8 mouse cellular contexts compared by ENCODE assay signal in genomic region chr16:20715976-20716840, GRCm38 (mm10). TPM values are rescaled to one million over a fixed set of nuclear protein-coding genes. Genes with fewer than 3 reads are reported as not detected.
DNase-seq lines count a peak whose midpoint lies in the region; ATAC-seq and TF ChIP-seq lines count a peak whose summit lies in the region.

No protein-coding gene starts in this region.

- H3K27me3 ChIP-seq in E14TG2a.4 (ENCODE audit: insufficient read depth, low read length) = no peaks in the 10 kb centered on the region
- no peaks in the 10 kb centered on the region for H3K27me3 ChIP-seq in forebrain, embryonic 12.5 days
- no peaks in the 10 kb centered on the region for H3K27me3 ChIP-seq in heart, postnatal 0 days (ENCODE audit: control insufficient read depth, insufficient read depth, low read length)
- no peaks in the 10 kb centered on the region for H3K27me3 ChIP-seq in neural tube, embryonic 15.5 days (replicated peaks)

- H3K9me3 ChIP-seq in E14TG2a.4 (ENCODE audit: low read length) = peaks cover 11% of the 10 kb centered on the region
- no peaks in the 10 kb centered on the region for H3K9me3 ChIP-seq in forebrain, embryonic 12.5 days
- no peaks in the 10 kb centered on the region for H3K9me3 ChIP-seq in heart, postnatal 0 days (replicated peaks; ENCODE audit: control insufficient read depth, low read length)
- H3K9me3 ChIP-seq in neural tube, embryonic 15.5 days (replicated peaks) = no peaks in the 10 kb centered on the region

- H3K4me2 ChIP-seq in forebrain, embryonic 12.5 days = peak overlapping the region; percentile 86
- peak overlapping the region; percentile 95 for H3K4me2 ChIP-seq in heart, postnatal 0 days (ENCODE audit: low read depth, low read length)
- H3K4me2 ChIP-seq in neural tube, embryonic 15.5 days = peak overlapping the region; percentile 95

- peak; percentile 64 for DNase-seq in c-Kit-positive CD71-positive TER-119-positive erythroid progenitor cells, embryonic 14.5 days (ENCODE audit: low spot score)
- DNase-seq in heart, postnatal 0 days (ENCODE audit: low spot score) = peak; percentile 59
- peak; percentile 85 to 92 for DNase-seq in kidney, postnatal 36 days
- peak; percentile 76 for DNase-seq in lung, adult 18-20 months
- peak; percentile 70 to 71 for DNase-seq in thymus, adult 18-20 months

- no peak; the same call in 1 of the 2 replicates for TF ChIP-seq CTCF in E14TG2a.4 (conservative IDR thresholded peaks at IDR 0.05; ENCODE audit: low read length)
- peak; percentile 12; the same call in 1 of the 2 replicates for TF ChIP-seq CTCF in heart, postnatal 0 days (IDR thresholded peaks at IDR 0.05; ENCODE audit: low read depth)

- TF ChIP-seq EP300 in heart, postnatal 0 days (IDR thresholded peaks at IDR 0.05; ENCODE audit: low read depth) = no peak

- ATAC-seq in forebrain, embryonic 12.5 days (ENCODE audit: low FRiP score) = peak; percentile 88
- ATAC-seq in heart, postnatal 0 days (ENCODE audit: insufficient read depth, low read depth) = peak; percentile 50
- ATAC-seq in neural tube, embryonic 15.5 days (ENCODE audit: low FRiP score) = peak; percentile 75

- peaks cover 46% of the 10 kb centered on the region for H3K36me3 ChIP-seq in E14TG2a.4 (ENCODE audit: insufficient read depth, low read length)
- peaks cover 24% of the 10 kb centered on the region for H3K36me3 ChIP-seq in forebrain, embryonic 12.5 days (replicated peaks)
- H3K36me3 ChIP-seq in heart, postnatal 0 days (replicated peaks; ENCODE audit: control insufficient read depth, insufficient read depth, low read length) = peaks cover under 1% of the 10 kb centered on the region
- H3K36me3 ChIP-seq in neural tube, embryonic 15.5 days = peaks cover 24% of the 10 kb centered on the region

- H3K27ac ChIP-seq in forebrain, embryonic 12.5 days = peak overlapping the region; percentile 92
- peak overlapping the region; percentile 94 for H3K27ac ChIP-seq in heart, postnatal 0 days (ENCODE audit: low read depth)
- H3K27ac ChIP-seq in neural tube, embryonic 15.5 days (replicated peaks) = peak overlapping the region; percentile 94

- peak overlapping the region; percentile 88 for H3K4me3 ChIP-seq in E14TG2a.4 (replicated peaks; ENCODE audit: low read length)
- peak overlapping the region; percentile 65 for H3K4me3 ChIP-seq in forebrain, embryonic 12.5 days (replicated peaks)
- H3K4me3 ChIP-seq in heart, postnatal 0 days (ENCODE audit: low read depth, low read length) = peak overlapping the region; percentile 64
- H3K4me3 ChIP-seq in neural tube, embryonic 15.5 days (replicated peaks) = peak overlapping the region; percentile 55

- H3K4me1 ChIP-seq in E14TG2a.4 (replicated peaks; ENCODE audit: low read depth, low read length) = peaks cover 74% of the 10 kb centered on the region
- peaks cover 43% of the 10 kb centered on the region for H3K4me1 ChIP-seq in forebrain, embryonic 12.5 days
- H3K4me1 ChIP-seq in heart, postnatal 0 days (ENCODE audit: control insufficient read depth, insufficient read depth) = 0 out of 2 replicates have a peak, but pooled peaks cover 17% of the 10 kb centered on the region
- H3K4me1 ChIP-seq in neural tube, embryonic 15.5 days = peaks cover 50% of the 10 kb centered on the region

- under 1% methylated on average over 61 of the region's 68 CpGs for WGBS in forebrain, embryonic 12.5 days
- WGBS in heart, postnatal 0 days = under 1% methylated on average over 47 of the region's 68 CpGs
- WGBS in neural tube, embryonic 15.5 days = under 1% methylated on average over 66 of the region's 68 CpGs

- peak overlapping the region; percentile 75 for H3K9ac ChIP-seq in forebrain, embryonic 12.5 days
- peak overlapping the region; percentile 55 for H3K9ac ChIP-seq in heart, postnatal 0 days (replicated peaks; ENCODE audit: low read depth, low read length)
- H3K9ac ChIP-seq in neural tube, embryonic 15.5 days (replicated peaks) = peak overlapping the region; percentile 63

RNA-seq across cellular contexts. Expression of gene Polr2h, which starts 1.3 kb away (rescaled TPM):
- polyA plus RNA-seq in forebrain, embryonic 12.5 days (2016; fragmentation: Nextera tagmentation; extraction: Ambion mirVana) = 85.7 and 94.0 TPM in 2 replicates
- 8.6 and 27.9 TPM in 2 replicates for total RNA-seq in heart, postnatal 0 days (2014; rRNA removed; ENCODE audit: low replicate concordance)
- polyA plus RNA-seq in heart, postnatal 0 days (2015; fragmentation: Nextera tagmentation; extraction: Ambion mirVana) = 33.7 and 35.7 TPM in 2 replicates
- polyA plus RNA-seq in neural tube, embryonic 15.5 days (2015; fragmentation: Nextera tagmentation; extraction: Ambion mirVana) = 90.9 and 95.4 TPM in 2 replicates

RNA-seq across cellular contexts. Expression of gene Clcn2, which starts 1.3 kb away (rescaled TPM):
- 18.8 and 23.5 TPM in 2 replicates for polyA plus RNA-seq in forebrain, embryonic 12.5 days (2016; fragmentation: Nextera tagmentation; extraction: Ambion mirVana)
- 4.6 and 16.9 TPM in 2 replicates for total RNA-seq in heart, postnatal 0 days (2014; rRNA removed; ENCODE audit: low replicate concordance)
- 1.4 and 1.9 TPM in 2 replicates for polyA plus RNA-seq in heart, postnatal 0 days (2015; fragmentation: Nextera tagmentation; extraction: Ambion mirVana)
- 27.4 and 34.6 TPM in 2 replicates for polyA plus RNA-seq in neural tube, embryonic 15.5 days (2015; fragmentation: Nextera tagmentation; extraction: Ambion mirVana)

RNA-seq across cellular contexts. Expression of gene Chrd, which starts 16.7 kb away (rescaled TPM):
- 2.1 and 2.9 TPM in 2 replicates for polyA plus RNA-seq in forebrain, embryonic 12.5 days (2016; fragmentation: Nextera tagmentation; extraction: Ambion mirVana)
- total RNA-seq in heart, postnatal 0 days (2014; rRNA removed; ENCODE audit: low replicate concordance) = 9.7 and 13.9 TPM in 2 replicates
- polyA plus RNA-seq in heart, postnatal 0 days (2015; fragmentation: Nextera tagmentation; extraction: Ambion mirVana) = 0.43 and 0.49 TPM in 2 replicates
- 6.3 and 7.5 TPM in 2 replicates for polyA plus RNA-seq in neural tube, embryonic 15.5 days (2015; fragmentation: Nextera tagmentation; extraction: Ambion mirVana)

RNA-seq across cellular contexts. Expression of gene Thpo, which starts 18.1 kb away (rescaled TPM):
- 0.36 and 0.79 TPM in 2 replicates for polyA plus RNA-seq in forebrain, embryonic 12.5 days (2016; fragmentation: Nextera tagmentation; extraction: Ambion mirVana)
- 0.46 TPM in 1 of 2 replicates, not detected in the other for total RNA-seq in heart, postnatal 0 days (2014; rRNA removed; ENCODE audit: low replicate concordance)
- polyA plus RNA-seq in heart, postnatal 0 days (2015; fragmentation: Nextera tagmentation; extraction: Ambion mirVana) = 0.12 and 0.14 TPM in 2 replicates
- 1.0 and 1.2 TPM in 2 replicates for polyA plus RNA-seq in neural tube, embryonic 15.5 days (2015; fragmentation: Nextera tagmentation; extraction: Ambion mirVana)

RNA-seq across cellular contexts. Expression of gene Fam131a, which starts 23.2 kb away (rescaled TPM):
- polyA plus RNA-seq in forebrain, embryonic 12.5 days (2016; fragmentation: Nextera tagmentation; extraction: Ambion mirVana) = 21.9 and 25.6 TPM in 2 replicates
- 24.8 and 25.5 TPM in 2 replicates for total RNA-seq in heart, postnatal 0 days (2014; rRNA removed; ENCODE audit: low replicate concordance)
- 8.7 and 8.8 TPM in 2 replicates for polyA plus RNA-seq in heart, postnatal 0 days (2015; fragmentation: Nextera tagmentation; extraction: Ambion mirVana)
- polyA plus RNA-seq in neural tube, embryonic 15.5 days (2015; fragmentation: Nextera tagmentation; extraction: Ambion mirVana) = 42.2 and 48.6 TPM in 2 replicates

Comparison
In these comparisons a context has a peak if more than half of its experiments do, and no peak if none do; other contexts are left out.
1. Peak in every context shown above with its lines: DNase-seq, ATAC-seq, H3K4me3 ChIP-seq and H3K27ac ChIP-seq.